Mouse (Mus musculus) heart, postnatal 0 days (tissue): ENCODE measurements at regions not wholly inside any gene's neighbourhood (a gene's known extent, or its start where the extent isn't known, plus 50 kb on each side); places are given as distances from the start of the nearest gene placed in this dataset.
A peak's percentile ranks its signal among the peaks of the same experiment; 100 is the strongest.
"Not testable (repeated sequence)": the region's sequence is repeated elsewhere in the genome, so short reads cannot be mapped to it uniquely, and the experiment has no call there.

Source experiments
- ATAC-seq: fragments of 200-750 bp; cut with Nextera tagmentation; 2 replicates; pipeline ENCODE4 v1.8.0; 2017; ENCODE audit warnings: low read depth, moderate number of reproducible peaks, moderate library complexity; ENCODE audit not compliant: insufficient read depth
- DNase-seq: peaks from one replicate; pipeline ENCODE4 v3.0.0-alpha.2; 2016; ENCODE audit warnings: low spot score
- H3K27ac ChIP-seq: fragments of 300-500 bp; sonication (generic); 2 replicates; pipeline ENCODE4 v1.5.1; 2014; ENCODE audit warnings: low read depth, mild to moderate bottlenecking
- H3K27me3 ChIP-seq: fragments of 300-500 bp; sonication (generic); 2 replicates; pipeline ENCODE4 v1.6.1; 2014; ENCODE audit warnings: low read length, mixed read lengths; ENCODE audit not compliant: control insufficient read depth, insufficient read depth
- H3K36me3 ChIP-seq: fragments of 300-500 bp; sonication (generic); replicated peaks from 2 replicates; pipeline ENCODE4 v1.6.1; 2014; ENCODE audit warnings: low read length, mixed read lengths; ENCODE audit not compliant: control insufficient read depth, insufficient read depth
- H3K4me1 ChIP-seq: fragments of 300-500 bp; sonication (generic); 2 replicates; pipeline ENCODE4 v1.6.1; 2014; ENCODE audit warnings: antibody characterized with exemption; ENCODE audit not compliant: control insufficient read depth, insufficient read depth
- H3K4me2 ChIP-seq: fragments of 300-500 bp; sonication (generic); 2 replicates; pipeline ENCODE4 v1.6.1; 2014; ENCODE audit warnings: low read depth, mild to moderate bottlenecking, low read length, moderate library complexity
- H3K4me3 ChIP-seq: fragments of 300-500 bp; sonication (generic); 2 replicates; pipeline ENCODE4 v1.5.1; 2014; ENCODE audit warnings: low read depth, low read length
- H3K9ac ChIP-seq: fragments of 300-500 bp; sonication (generic); replicated peaks from 2 replicates; pipeline ENCODE4 v1.6.1; 2014; ENCODE audit warnings: low read depth, low read length, mixed read lengths
- H3K9me3 ChIP-seq: fragments of 300-500 bp; sonication (generic); replicated peaks from 2 replicates; pipeline ENCODE4 v1.6.1; 2016; ENCODE audit warnings: low read length; ENCODE audit not compliant: control insufficient read depth
- CTCF ChIP-seq: IDR thresholded peaks from 2 replicates; pipeline ENCODE4 v1.5.1; 2016; ENCODE audit warnings: antibody characterized with exemption, control low read depth, low read depth
- EP300 ChIP-seq: IDR thresholded peaks from 2 replicates; pipeline ENCODE4 v1.6.1; 2016; ENCODE audit warnings: antibody characterized with exemption, low read depth
- WGBS: fragments of 180-500 bp; shearing (Covaris S2); extraction: QIAGEN DNeasy Blood & Tissue Kit; methylation state at CpG from one replicate; pipeline ENCODE4 v1.1.7; 2014; 5-methylcytosine and 5-hydroxymethylcytosine counted together

DNA sequence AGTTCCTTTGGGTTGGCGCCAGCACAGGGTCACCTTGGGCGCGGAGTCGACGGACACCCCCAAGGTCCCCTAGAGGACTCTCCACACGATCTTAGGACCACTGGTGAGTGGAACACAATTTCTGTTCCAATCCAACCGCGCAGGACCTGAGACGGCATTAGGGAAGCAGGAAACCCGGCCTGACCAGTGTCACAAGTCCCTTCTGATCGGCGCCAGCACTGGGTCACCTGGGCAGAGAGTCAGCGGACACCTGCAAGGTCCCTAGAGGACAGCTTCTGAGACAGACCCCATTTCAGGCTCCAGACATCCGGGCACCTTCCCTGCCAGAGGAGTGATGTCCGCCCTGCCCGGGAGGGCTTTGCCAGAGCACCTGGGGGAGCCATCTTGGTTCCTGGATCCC lies 74.2 kb upstream of the Cdh13 start:
- not testable (repeated sequence) for H3K27me3 ChIP-seq, H3K9me3 ChIP-seq, H3K4me3 ChIP-seq, ATAC-seq, H3K4me1 ChIP-seq, H3K4me2 ChIP-seq, DNase-seq, H3K27ac ChIP-seq, H3K36me3 ChIP-seq, H3K9ac ChIP-seq
- WGBS = 92% methylated on average over 16 of the region's 16 CpGs

DNA sequence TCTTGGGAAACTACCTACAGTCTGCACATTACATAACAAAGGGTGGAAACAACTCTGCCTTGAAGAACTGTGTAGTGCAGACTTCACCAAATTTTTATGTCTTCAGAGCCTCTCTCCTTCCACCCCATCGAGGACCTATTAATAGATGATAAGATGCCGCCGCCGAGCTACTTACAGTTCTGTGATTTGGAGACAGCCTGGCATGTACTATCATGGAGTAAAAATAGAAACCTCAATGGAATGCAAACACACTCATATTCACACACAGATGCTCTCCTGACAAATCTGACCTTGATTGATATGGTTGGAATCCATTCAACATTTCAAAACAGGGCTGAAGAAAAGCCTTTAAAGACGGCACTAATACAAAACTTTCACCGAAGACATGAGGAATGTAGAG lies 92.7 kb upstream of the Cdh13 start:
- H3K36me3 ChIP-seq = no peaks in the 10 kb centered on the region
- H3K4me3 ChIP-seq = no peak overlapping the region
- H3K27me3 ChIP-seq = no peaks in the 10 kb centered on the region
- H3K9ac ChIP-seq = no peak overlapping the region
- peak; percentile 78 for DNase-seq
- H3K4me1 ChIP-seq = peaks cover 22% of the 10 kb centered on the region
- H3K27ac ChIP-seq = peak overlapping the region; percentile 66
- WGBS = 14% methylated on average over 6 of the region's 6 CpGs
- TF ChIP-seq CTCF (no peak), EP300 (no peak)
- peak; percentile 77 for ATAC-seq
- H3K4me2 ChIP-seq = peak overlapping the region; percentile 7; the same call in 1 of the 2 replicates
- H3K9me3 ChIP-seq = no peaks in the 10 kb centered on the region

DNA sequence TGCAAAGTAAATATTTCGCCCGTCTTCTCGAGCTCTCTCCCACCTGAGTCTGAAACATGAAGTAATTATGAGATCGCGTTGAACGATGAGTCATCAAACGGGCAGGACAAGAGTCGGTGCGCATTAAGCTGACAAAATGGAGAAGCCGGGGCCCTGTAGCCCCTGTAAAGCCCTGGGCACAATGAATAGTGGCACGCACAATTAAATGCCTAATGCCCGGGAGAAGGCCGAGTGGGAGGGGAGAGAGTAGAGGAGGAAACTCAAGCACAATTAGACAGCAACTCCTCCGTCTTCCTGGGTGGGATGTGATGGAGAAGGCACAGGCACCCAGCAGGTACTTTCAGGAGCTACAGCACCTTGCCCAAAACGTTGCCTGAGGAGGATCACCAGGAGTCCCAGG lies 94.3 kb upstream of the Cdh13 start:
- DNase-seq = no peak
- Histone ChIP-seq H3K4me3 (no peak overlapping the region), H3K27me3 (no peaks in the 10 kb centered on the region), H3K9ac (no peak overlapping the region), H3K27ac (no peak overlapping the region), H3K4me2 (no peak overlapping the region), H3K36me3 (no peaks in the 10 kb centered on the region), H3K9me3 (no peaks in the 10 kb centered on the region), H3K4me1 (peaks cover 22% of the 10 kb centered on the region)
- WGBS = 91% methylated on average over 15 of the region's 15 CpGs
- no peak for TF ChIP-seq EP300
- TF ChIP-seq CTCF = no peak
- ATAC-seq = no peak

DNA sequence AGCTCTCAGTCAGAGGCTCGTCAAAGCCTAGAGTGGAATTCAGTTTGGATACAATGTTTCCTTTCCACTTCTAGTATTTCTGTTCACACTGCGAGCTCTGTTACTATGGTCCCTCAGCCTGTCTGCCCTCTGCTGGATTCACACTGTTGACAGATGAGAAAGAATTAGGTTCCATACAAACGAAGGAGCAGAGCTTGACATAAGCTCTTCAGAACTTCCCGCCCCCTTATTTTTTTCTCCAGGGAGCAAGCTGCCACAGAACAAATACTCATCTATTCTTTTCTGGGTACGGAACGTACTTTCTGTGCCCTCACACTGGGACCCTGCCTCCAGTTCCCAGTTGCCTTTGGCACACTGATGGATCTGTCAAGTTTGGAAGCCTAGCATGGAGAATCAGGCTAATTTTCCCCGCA lies 114.5 kb upstream of the Cdh13 start:
- H3K27me3 ChIP-seq = no peaks in the 10 kb centered on the region
- WGBS = 54% methylated on average over 7 of the region's 7 CpGs
- DNase-seq (no peak), ATAC-seq (no peak)
- no peak overlapping the region for H3K9ac ChIP-seq
- H3K9me3 ChIP-seq = no peaks in the 10 kb centered on the region
- no peak overlapping the region for H3K4me3 ChIP-seq
- no peaks in the 10 kb centered on the region for H3K4me1 ChIP-seq
- H3K27ac ChIP-seq = no peak overlapping the region
- H3K36me3 ChIP-seq = no peaks in the 10 kb centered on the region
- no peak overlapping the region for H3K4me2 ChIP-seq
- TF ChIP-seq EP300 (no peak), CTCF (0 out of 2 replicates have a peak, but pooled peaks have one; percentile 15)

DNA sequence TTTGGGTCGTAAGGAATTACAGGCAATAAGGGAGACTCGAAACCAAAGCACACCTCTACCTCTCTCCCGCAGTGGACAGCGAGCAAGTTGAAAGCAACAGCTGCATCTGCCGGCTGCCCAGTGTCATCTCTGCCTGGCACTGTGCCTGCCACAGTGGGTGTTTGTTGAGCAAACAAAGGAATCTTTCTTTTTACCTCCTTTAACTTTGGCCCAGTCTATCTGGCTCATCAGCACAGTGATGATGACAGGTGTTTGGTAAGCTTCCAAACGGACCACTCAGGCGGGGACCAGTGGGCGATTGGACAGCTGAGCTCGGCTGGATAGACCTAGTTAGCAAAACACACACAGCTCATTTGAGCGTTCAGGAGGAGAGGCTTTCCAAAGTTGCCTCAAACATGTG lies 121.4 kb upstream of the Cdh13 start:
- Histone ChIP-seq H3K4me2 (0 out of 2 replicates have a peak overlapping the region, but pooled peaks have one; percentile 4), H3K36me3 (no peaks in the 10 kb centered on the region), H3K4me1 (no peaks in the 10 kb centered on the region), H3K9me3 (no peaks in the 10 kb centered on the region), H3K9ac (no peak overlapping the region), H3K4me3 (no peak overlapping the region), H3K27ac (no peak overlapping the region), H3K27me3 (no peaks in the 10 kb centered on the region)
- 20% methylated on average over 10 of the region's 10 CpGs for WGBS
- peak; percentile 8 for DNase-seq
- ATAC-seq = peak; percentile 62
- TF ChIP-seq CTCF (peak; percentile 31), EP300 (no peak)

DNA sequence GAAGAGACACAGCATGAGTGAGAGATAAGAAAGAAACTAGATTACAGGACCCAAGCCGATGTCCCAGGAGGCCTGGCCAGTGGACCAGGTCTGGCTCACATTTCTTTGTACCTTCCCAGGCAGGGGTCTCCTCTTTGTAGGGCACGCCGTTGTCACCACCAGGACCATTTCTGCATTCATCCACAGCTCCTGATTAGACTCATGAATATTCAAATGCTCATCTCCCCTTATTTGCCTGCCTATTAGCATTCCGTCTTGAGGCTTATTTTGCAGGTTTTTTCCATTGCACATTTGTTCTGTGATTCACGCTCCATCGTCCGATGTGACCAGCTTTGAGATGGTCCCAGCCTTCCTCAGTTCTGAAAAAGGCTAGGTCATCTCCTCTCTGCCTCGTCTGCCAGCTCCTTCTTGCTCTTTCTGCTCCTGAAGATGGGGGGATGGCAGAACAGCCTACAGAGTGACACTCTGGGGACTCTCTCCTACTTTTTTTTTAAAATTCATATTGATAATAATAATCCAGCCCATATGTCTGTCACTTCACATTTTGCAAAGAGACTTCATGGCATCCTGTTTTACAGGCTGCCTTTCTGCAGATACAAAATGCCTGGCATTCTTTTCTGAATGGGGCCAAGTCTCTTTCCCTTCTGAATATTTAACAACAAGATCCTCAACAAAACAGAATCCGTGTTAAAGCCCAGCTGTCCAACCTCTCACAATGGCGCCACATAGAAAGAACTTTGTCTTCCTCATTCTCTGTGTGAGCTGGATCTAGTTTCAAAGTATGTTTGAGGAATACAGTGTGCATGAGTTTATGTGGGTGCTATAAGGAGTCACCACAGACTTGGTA lies 136.0 kb upstream of the Cdh13 start:
- Histone ChIP-seq H3K4me3 (no peak overlapping the region), H3K4me2 (no peak overlapping the region), H3K9ac (no peak overlapping the region), H3K9me3 (no peaks in the 10 kb centered on the region), H3K27ac (no peak overlapping the region), H3K27me3 (no peaks in the 10 kb centered on the region), H3K4me1 (no peaks in the 10 kb centered on the region), H3K36me3 (no peaks in the 10 kb centered on the region)
- ATAC-seq = no peak
- no peak for TF ChIP-seq EP300
- TF ChIP-seq CTCF = no peak
- DNase-seq = no peak
- WGBS = 65% methylated on average over 10 of the region's 10 CpGs
